Mouse (Mus musculus): ENCODE data around the gene Ust. TPM values are rescaled to one million over a fixed set of nuclear protein-coding genes. Genes with fewer than 3 reads are reported as not detected.
A peak's percentile ranks its signal among the peaks of the same experiment; 100 is the strongest.

The Ust gene
- polyA plus RNA-seq, 1 experiment from 2014 or later, result 5.9 TPM

DNA sequence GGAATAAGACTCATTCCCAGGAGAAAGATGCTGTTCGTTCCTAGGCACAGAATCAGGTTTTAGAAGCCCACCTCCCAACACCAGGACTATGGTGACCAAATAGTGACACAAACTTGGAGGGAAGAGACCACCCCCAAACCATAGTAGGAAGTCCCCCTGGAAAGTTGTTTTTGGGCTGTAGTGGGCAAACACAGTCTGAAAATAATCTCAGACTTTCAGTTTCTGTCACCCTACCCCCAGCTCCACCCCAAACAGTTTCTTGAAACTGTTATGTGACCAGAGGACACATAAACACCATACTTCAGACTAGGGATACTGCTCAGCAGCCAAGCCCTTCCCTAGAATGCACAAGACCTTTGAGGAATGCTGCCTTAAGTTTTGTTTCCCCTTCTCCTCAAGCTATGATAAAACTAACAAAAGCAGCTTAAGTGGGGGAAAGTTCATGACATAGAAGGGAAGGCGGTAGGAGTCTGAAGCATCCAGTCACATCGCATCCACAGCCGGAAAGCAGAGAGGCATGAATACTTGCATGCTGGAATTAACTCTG lies 12.0 kb upstream of the Ust start:
- DNase-seq (ENCODE audit: low spot score) (no peak), ATAC-seq (ENCODE audit: insufficient number of reproducible peaks, low FRiP score, low TSS enrichment, low read depth) (no peak)
- no peaks in the 10 kb centered on the region for H3K27me3 ChIP-seq (ENCODE audit: control insufficient read depth, insufficient read depth, low read length)
- no peak overlapping the region for H3K4me3 ChIP-seq (ENCODE audit: low read depth, low read length)
- H3K4me1 ChIP-seq (ENCODE audit: control insufficient read depth, insufficient read depth, low read length), result no peaks in the 10 kb centered on the region
- WGBS, result 93% methylated on average over 4 of the region's 4 CpGs
- H3K9ac ChIP-seq (ENCODE audit: low read length), result no peak overlapping the region
- no peaks in the 10 kb centered on the region for H3K36me3 ChIP-seq (ENCODE audit: control insufficient read depth, insufficient read depth, low read length)
- H3K9me3 ChIP-seq (ENCODE audit: control insufficient read depth, low read length), result no peaks in the 10 kb centered on the region
- no peak overlapping the region for H3K27ac ChIP-seq (replicated peaks; ENCODE audit: low read depth, low read length)
- H3K4me2 ChIP-seq (ENCODE audit: low read depth, severe bottlenecking), result no peak overlapping the region

DNA sequence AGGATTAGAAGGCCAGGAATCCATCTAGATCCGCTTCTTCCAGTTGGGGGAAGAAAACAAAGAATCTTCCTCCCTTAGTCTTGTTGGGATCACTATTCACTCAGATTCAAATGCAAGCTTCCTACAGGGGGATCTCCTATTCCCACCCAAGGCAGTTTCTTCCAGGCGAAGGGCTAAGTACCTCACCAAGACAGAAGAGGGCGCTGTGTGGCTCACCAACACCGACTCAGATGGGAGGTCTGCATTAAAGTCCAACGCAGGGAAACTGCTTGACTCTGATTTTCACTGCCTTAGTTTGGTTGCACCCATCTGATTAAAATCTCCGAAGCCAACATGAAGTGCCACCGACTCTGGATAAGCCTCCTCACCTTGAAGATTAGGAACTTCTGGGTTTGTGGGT lies 10.5 kb upstream of the Ust start:
- Histone ChIP-seq H3K27me3 (ENCODE audit: control insufficient read depth, insufficient read depth, low read length) (no peaks in the 10 kb centered on the region), H3K4me1 (ENCODE audit: control insufficient read depth, insufficient read depth, low read length) (no peaks in the 10 kb centered on the region), H3K9me3 (ENCODE audit: control insufficient read depth, low read length) (no peaks in the 10 kb centered on the region), H3K4me3 (ENCODE audit: low read depth, low read length) (no peak overlapping the region), H3K27ac (replicated peaks; ENCODE audit: low read depth, low read length) (no peak overlapping the region), H3K36me3 (ENCODE audit: control insufficient read depth, insufficient read depth, low read length) (no peaks in the 10 kb centered on the region), H3K9ac (ENCODE audit: low read length) (no peak overlapping the region), H3K4me2 (ENCODE audit: low read depth, severe bottlenecking) (no peak overlapping the region)
- peak; percentile 61 for DNase-seq (ENCODE audit: low spot score)
- WGBS, result 34% methylated on average over 7 of the region's 7 CpGs
- no peak for ATAC-seq (ENCODE audit: insufficient number of reproducible peaks, low FRiP score, low TSS enrichment, low read depth)

DNA sequence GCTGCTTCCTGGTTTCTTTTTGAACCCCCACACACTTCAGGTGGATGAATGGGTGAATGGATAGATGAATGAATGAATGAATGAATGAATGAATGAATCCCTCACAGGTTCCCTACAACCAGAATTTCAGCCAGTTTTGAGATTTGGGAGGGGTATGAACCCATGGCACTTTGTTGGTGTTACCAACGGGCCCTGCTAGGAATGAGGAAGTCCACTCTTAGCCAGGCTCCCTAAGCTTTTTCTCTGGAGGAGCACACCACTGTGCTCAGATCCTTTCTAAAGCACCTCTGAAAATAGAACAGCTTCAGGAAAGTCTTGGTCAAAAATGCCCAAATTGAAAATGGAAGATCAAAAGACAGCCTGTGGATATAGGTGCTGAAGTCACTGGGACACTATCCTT lies 6.7 kb upstream of the Ust start:
- Histone ChIP-seq H3K27me3 (ENCODE audit: control insufficient read depth, insufficient read depth, low read length) (no peaks in the 10 kb centered on the region), H3K27ac (replicated peaks; ENCODE audit: low read depth, low read length) (no peak overlapping the region), H3K9ac (ENCODE audit: low read length) (no peak overlapping the region), H3K4me2 (ENCODE audit: low read depth, severe bottlenecking) (no peak overlapping the region), H3K4me3 (ENCODE audit: low read depth, low read length) (no peak overlapping the region), H3K9me3 (ENCODE audit: control insufficient read depth, low read length) (no peaks in the 10 kb centered on the region), H3K4me1 (ENCODE audit: control insufficient read depth, insufficient read depth, low read length) (no peaks in the 10 kb centered on the region), H3K36me3 (ENCODE audit: control insufficient read depth, insufficient read depth, low read length) (no peaks in the 10 kb centered on the region)
- 88% methylated on average over 1 of the region's 1 CpGs for WGBS
- ATAC-seq (ENCODE audit: insufficient number of reproducible peaks, low FRiP score, low TSS enrichment, low read depth) (no peak), DNase-seq (ENCODE audit: low spot score) (no peak)

DNA sequence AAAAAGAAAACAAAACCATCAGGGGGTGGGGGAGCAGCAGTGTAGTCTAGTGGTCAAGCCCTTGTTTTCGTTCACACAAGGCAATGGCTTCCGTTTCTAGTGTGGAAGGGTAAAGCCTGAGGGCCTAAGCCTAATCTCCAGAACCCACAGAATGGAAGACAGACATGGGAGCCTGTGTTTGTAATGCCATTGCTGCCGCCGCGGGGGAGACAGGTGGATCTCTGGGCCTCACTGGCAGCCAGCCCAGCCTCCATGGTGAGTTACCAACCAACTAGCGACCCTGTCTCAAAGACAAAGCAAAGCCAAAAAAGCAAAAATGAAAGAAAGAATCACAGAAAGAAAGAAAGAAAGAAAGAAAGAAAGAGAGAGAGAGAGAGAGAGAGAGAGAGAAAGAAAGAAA lies 2.9 kb upstream of the Ust start:
- Histone ChIP-seq H3K4me2 (ENCODE audit: low read depth, severe bottlenecking) (no peak overlapping the region), H3K4me3 (ENCODE audit: low read depth, low read length) (no peak overlapping the region), H3K36me3 (ENCODE audit: control insufficient read depth, insufficient read depth, low read length) (no peaks in the 10 kb centered on the region), H3K9ac (ENCODE audit: low read length) (no peak overlapping the region), H3K27me3 (ENCODE audit: control insufficient read depth, insufficient read depth, low read length) (peaks cover 7% of the 10 kb centered on the region; the same call in 1 of the 2 replicates), H3K4me1 (ENCODE audit: control insufficient read depth, insufficient read depth, low read length) (peaks cover 3% of the 10 kb centered on the region; the same call in 1 of the 2 replicates), H3K27ac (replicated peaks; ENCODE audit: low read depth, low read length) (no peak overlapping the region), H3K9me3 (ENCODE audit: control insufficient read depth, low read length) (no peaks in the 10 kb centered on the region)
- ATAC-seq (ENCODE audit: insufficient number of reproducible peaks, low FRiP score, low TSS enrichment, low read depth), result no peak
- WGBS, result 84% methylated on average over 6 of the region's 6 CpGs
- no peak for DNase-seq (ENCODE audit: low spot score)

DNA sequence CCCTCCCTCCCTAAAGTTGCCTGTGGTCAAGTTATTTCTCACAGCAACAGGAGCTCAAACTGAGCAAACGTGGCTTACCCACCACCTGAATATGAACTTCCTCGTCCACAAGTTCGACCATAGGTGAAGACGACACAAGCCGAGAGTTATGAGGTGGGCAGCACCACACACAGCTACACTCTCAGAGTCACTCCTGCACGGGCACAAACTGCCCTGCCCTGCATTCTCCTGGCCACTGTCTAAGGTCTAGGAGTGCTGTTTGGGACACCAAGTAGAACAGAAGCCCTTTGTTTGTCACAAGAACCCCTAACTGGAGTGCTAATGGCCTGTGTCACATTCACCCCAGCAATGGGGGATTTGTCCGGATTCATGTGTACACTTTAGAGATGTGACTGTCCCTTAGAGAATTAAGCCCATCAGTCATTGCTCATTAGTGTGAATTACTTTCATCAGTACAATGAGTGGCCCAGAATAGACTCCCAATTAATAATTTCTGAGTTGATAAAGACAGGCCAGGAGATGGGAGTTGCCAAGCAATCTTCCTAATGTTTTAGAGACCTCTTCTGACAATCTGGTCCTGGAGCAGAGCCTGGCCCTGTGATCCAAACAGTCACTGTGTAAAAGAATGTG lies 2.3 kb upstream of the Ust start:
- 67% methylated on average over 7 of the region's 7 CpGs for WGBS
- Histone ChIP-seq H3K9me3 (ENCODE audit: control insufficient read depth, low read length) (no peaks in the 10 kb centered on the region), H3K27me3 (ENCODE audit: control insufficient read depth, insufficient read depth, low read length) (peaks cover 7% of the 10 kb centered on the region; the same call in 1 of the 2 replicates), H3K9ac (ENCODE audit: low read length) (no peak overlapping the region), H3K36me3 (ENCODE audit: control insufficient read depth, insufficient read depth, low read length) (no peaks in the 10 kb centered on the region), H3K4me2 (ENCODE audit: low read depth, severe bottlenecking) (no peak overlapping the region), H3K4me1 (ENCODE audit: control insufficient read depth, insufficient read depth, low read length) (peaks cover 3% of the 10 kb centered on the region; the same call in 1 of the 2 replicates), H3K4me3 (ENCODE audit: low read depth, low read length) (no peak overlapping the region), H3K27ac (replicated peaks; ENCODE audit: low read depth, low read length) (no peak overlapping the region)
- DNase-seq (ENCODE audit: low spot score) (no peak), ATAC-seq (ENCODE audit: insufficient number of reproducible peaks, low FRiP score, low TSS enrichment, low read depth) (no peak)

DNA sequence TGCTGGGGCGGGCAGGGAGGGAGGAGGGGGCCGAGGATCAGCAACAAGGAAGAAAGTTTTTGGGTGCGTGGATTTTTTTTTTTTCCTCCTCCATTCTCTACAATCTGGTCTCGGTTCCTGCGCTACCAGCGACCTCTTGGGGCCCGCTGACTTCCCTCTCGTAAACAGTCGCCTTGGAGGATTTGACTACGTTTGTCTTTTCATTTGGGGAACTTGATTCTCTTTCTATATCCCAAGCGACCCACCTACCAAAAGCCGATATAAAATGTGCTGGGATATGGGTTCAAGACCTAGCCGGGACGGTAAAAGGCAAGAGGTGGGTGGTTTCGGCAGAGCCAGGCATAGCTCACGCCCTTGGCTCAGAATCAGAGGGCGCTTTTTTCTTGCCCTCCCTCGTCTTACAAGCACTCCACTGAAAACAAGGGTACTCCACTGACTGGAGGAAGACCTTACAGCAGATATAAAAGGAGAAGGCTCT lies 428 bp upstream of the Ust start:
- DNase-seq (ENCODE audit: low spot score), result no peak
- Histone ChIP-seq H3K4me3 (ENCODE audit: low read depth, low read length) (peak overlapping the region; percentile 76), H3K4me2 (ENCODE audit: low read depth, severe bottlenecking) (peak overlapping the region; percentile 92), H3K9me3 (ENCODE audit: control insufficient read depth, low read length) (no peaks in the 10 kb centered on the region), H3K36me3 (ENCODE audit: control insufficient read depth, insufficient read depth, low read length) (no peaks in the 10 kb centered on the region), H3K27me3 (ENCODE audit: control insufficient read depth, insufficient read depth, low read length) (peaks cover 7% of the 10 kb centered on the region; the same call in 1 of the 2 replicates), H3K9ac (ENCODE audit: low read length) (no peak overlapping the region), H3K27ac (replicated peaks; ENCODE audit: low read depth, low read length) (no peak overlapping the region), H3K4me1 (ENCODE audit: control insufficient read depth, insufficient read depth, low read length) (peaks cover 3% of the 10 kb centered on the region; the same call in 1 of the 2 replicates)
- no peak for ATAC-seq (ENCODE audit: insufficient number of reproducible peaks, low FRiP score, low TSS enrichment, low read depth)
- WGBS, result under 1% methylated on average over 18 of the region's 18 CpGs

DNA sequence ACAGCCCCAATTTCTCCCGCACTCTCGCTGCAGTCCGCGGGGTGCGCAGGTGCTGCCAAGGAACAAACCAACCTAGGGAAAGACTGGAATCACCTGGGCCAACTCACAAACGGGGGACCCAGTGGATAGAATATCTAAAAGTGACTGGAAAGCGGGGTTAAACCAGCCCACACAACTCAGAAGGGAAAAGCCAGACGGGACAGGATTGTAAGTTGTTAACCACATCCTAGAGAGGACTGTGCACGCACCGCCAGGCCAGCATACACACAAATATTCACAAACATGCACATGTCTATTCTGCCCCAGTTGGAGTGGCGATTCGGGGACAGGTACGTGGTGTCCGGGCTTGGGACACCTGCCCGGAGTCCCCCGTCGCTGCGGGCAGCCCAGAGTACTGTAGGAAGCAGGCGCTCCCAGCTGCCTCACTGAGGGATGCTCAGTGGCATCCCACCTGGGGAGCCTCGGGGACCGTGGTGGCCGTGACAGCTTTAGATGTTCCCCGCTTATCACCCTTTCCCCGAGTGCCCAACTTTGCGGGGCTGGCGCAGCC lies 959 bp downstream of the Ust start:
- Histone ChIP-seq H3K4me2 (ENCODE audit: low read depth, severe bottlenecking) (peak overlapping the region; percentile 92), H3K4me1 (ENCODE audit: control insufficient read depth, insufficient read depth, low read length) (peaks cover 3% of the 10 kb centered on the region; the same call in 1 of the 2 replicates), H3K9ac (ENCODE audit: low read length) (peak overlapping the region; percentile 79), H3K27me3 (ENCODE audit: control insufficient read depth, insufficient read depth, low read length) (peaks cover 7% of the 10 kb centered on the region; the same call in 1 of the 2 replicates), H3K4me3 (ENCODE audit: low read depth, low read length) (peak overlapping the region; percentile 76), H3K27ac (replicated peaks; ENCODE audit: low read depth, low read length) (no peak overlapping the region), H3K9me3 (ENCODE audit: control insufficient read depth, low read length) (no peaks in the 10 kb centered on the region), H3K36me3 (ENCODE audit: control insufficient read depth, insufficient read depth, low read length) (no peaks in the 10 kb centered on the region)
- ATAC-seq (ENCODE audit: insufficient number of reproducible peaks, low FRiP score, low TSS enrichment, low read depth) (0 out of 2 replicates have a peak, but pooled peaks have one; percentile 15), DNase-seq (ENCODE audit: low spot score) (peak; percentile 29)
- WGBS, result under 1% methylated on average over 26 of the region's 26 CpGs

DNA sequence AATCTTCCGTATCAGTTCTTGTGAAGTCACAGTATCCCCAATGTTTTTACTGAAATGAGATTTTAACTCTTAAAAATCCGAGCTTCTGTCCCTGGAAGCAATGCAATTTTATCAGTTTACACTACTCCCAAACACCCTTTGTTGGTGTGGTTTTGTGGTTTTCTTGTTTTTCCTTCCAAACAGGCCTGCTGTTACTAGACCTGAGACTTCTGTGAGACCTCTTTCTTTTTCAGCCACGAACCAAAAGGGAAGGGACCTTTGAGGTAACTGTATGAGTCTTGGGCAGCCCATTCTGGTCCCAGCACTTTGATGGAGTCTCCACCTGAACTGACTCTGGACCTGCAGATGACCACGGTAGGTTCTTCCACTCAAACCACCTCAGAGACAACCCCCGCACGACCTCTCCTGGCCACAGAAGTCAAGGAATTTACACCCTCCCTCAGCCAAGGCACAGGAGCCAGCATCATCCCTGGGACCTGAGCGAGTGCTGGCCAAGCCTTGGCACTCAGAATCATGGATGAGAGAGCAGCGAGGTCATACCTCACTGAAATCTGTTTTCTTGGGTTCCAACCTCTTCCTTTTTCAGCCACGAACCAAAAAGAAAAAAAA lies 1.6 kb downstream of the Ust start:
- peaks cover 3% of the 10 kb centered on the region; the same call in 1 of the 2 replicates for H3K4me1 ChIP-seq (ENCODE audit: control insufficient read depth, insufficient read depth, low read length)
- peak overlapping the region; percentile 92 for H3K4me2 ChIP-seq (ENCODE audit: low read depth, severe bottlenecking)
- H3K36me3 ChIP-seq (ENCODE audit: control insufficient read depth, insufficient read depth, low read length), result no peaks in the 10 kb centered on the region
- H3K9ac ChIP-seq (ENCODE audit: low read length), result no peak overlapping the region
- no peak overlapping the region for H3K27ac ChIP-seq (replicated peaks; ENCODE audit: low read depth, low read length)
- WGBS, result 20% methylated on average over 9 of the region's 9 CpGs
- no peaks in the 10 kb centered on the region for H3K9me3 ChIP-seq (ENCODE audit: control insufficient read depth, low read length)
- peaks cover 7% of the 10 kb centered on the region; the same call in 1 of the 2 replicates for H3K27me3 ChIP-seq (ENCODE audit: control insufficient read depth, insufficient read depth, low read length)
- no peak for ATAC-seq (ENCODE audit: insufficient number of reproducible peaks, low FRiP score, low TSS enrichment, low read depth)
- H3K4me3 ChIP-seq (ENCODE audit: low read depth, low read length), result peak overlapping the region; percentile 76
- DNase-seq (ENCODE audit: low spot score), result no peak

Measured in limb, embryonic 11.5 days (tissue).